Mouse (Mus musculus) myocyte (in vitro differentiated cells): ENCODE results near the gene Arnt2. TPM values are rescaled to one million over a fixed set of nuclear protein-coding genes. Genes with fewer than 3 reads are reported as not detected.

Experiments
- H3K27me3 ChIP-seq: one replicate; pipeline ENCODE4 v1.6.1; 2011; ENCODE audit not compliant: control insufficient read depth, insufficient read depth, insufficient read length
- H3K36me3 ChIP-seq: one replicate; pipeline ENCODE4 v1.6.1; 2011; ENCODE audit not compliant: control insufficient read depth, insufficient read depth
- H3K4me2 ChIP-seq: one replicate; pipeline ENCODE4 v1.6.1; 2011; ENCODE audit warnings: low read depth, control low read depth
- H3K4me3 ChIP-seq: one replicate; pipeline ENCODE4 v1.5.1; 2011; ENCODE audit warnings: mild to moderate bottlenecking, control low read depth, moderate library complexity
- H3K79me2 ChIP-seq: one replicate; pipeline ENCODE4 v1.6.1; 2011; ENCODE audit not compliant: control insufficient read depth, insufficient read depth
- H3ac ChIP-seq: one replicate; pipeline ENCODE4 v1.6.1; 2011; ENCODE audit not compliant: control insufficient read depth, insufficient read length
- CEBPB ChIP-seq: IDR thresholded peaks from 2 replicates; pipeline ENCODE4 v1.6.1; 2011; ENCODE audit warnings: mild to moderate bottlenecking, moderate library complexity; ENCODE audit not compliant: poor library complexity, insufficient read depth, severe bottlenecking
- E2F4 ChIP-seq: IDR thresholded peaks from one replicate; pipeline ENCODE4 v1.6.1; 2011; ENCODE audit warnings: mild to moderate bottlenecking, control low read depth, moderate library complexity; ENCODE audit not compliant: insufficient read depth
- MAX ChIP-seq: IDR thresholded peaks from one replicate; pipeline ENCODE4 v1.6.1; 2011; ENCODE audit warnings: low read depth, mild to moderate bottlenecking, control low read depth
- MYOD1 ChIP-seq, 3 experiments: IDR thresholded peaks; one replicate each; pipeline ENCODE4 v1.6.1; 2011; ENCODE audit warnings: control low read depth in 2 of 3, low read depth in 2 of 3, mild to moderate bottlenecking in 2 of 3, moderate library complexity in 1 of 3; ENCODE audit not compliant: insufficient read length in 2 of 3, control insufficient read depth in 1 of 3
- MYOG ChIP-seq, 3 experiments: IDR thresholded peaks; one replicate each; pipeline ENCODE4 v1.6.1; 2011; ENCODE audit warnings: control low read depth in 2 of 3, low read depth in 2 of 3, mild to moderate bottlenecking in 2 of 3; ENCODE audit not compliant: insufficient read length in 2 of 3, control insufficient read depth in 1 of 3, insufficient read depth in 1 of 3
- POLR2A ChIP-seq: IDR thresholded peaks from one replicate; pipeline ENCODE4 v1.6.1; 2011; ENCODE audit warnings: low read depth, mild to moderate bottlenecking, control low read depth, moderate library complexity; ENCODE audit not compliant: insufficient read length
- POLR2AphosphoS2 ChIP-seq: IDR thresholded peaks from one replicate; pipeline ENCODE4 v1.6.1; 2011; ENCODE audit warnings: low read depth, control low read depth; ENCODE audit not compliant: insufficient read length
- REST ChIP-seq: IDR thresholded peaks from one replicate; pipeline ENCODE4 v1.6.1; 2011; ENCODE audit warnings: mild to moderate bottlenecking, control low read depth, moderate library complexity; ENCODE audit not compliant: insufficient read depth, insufficient read length
- SRF ChIP-seq: IDR thresholded peaks from one replicate; pipeline ENCODE4 v1.6.1; 2011; ENCODE audit warnings: low read depth; ENCODE audit not compliant: control insufficient read depth, insufficient read length
- TCF12 ChIP-seq: IDR thresholded peaks from one replicate; pipeline ENCODE4 v1.6.1; 2011; ENCODE audit warnings: mild to moderate bottlenecking, control low read depth; ENCODE audit not compliant: poor library complexity, insufficient read depth, severe bottlenecking
- TCF3 ChIP-seq: IDR thresholded peaks from one replicate; pipeline ENCODE4 v1.6.1; 2011; ENCODE audit warnings: low read depth, control low read depth; ENCODE audit not compliant: insufficient read length
- USF1 ChIP-seq: IDR thresholded peaks from one replicate; pipeline ENCODE4 v1.6.1; 2011; ENCODE audit warnings: low read depth, mild to moderate bottlenecking, control low read depth, moderate library complexity
- polyA plus RNA-seq: library from polyadenylated mRNA; unstranded; fragments of >200 nt; fragmentation: generic; extraction: Trizol; gene quantifications from one replicate; pipeline ENCODE4 v1.2.1, GENCODE M21; 2012; ENCODE audit warnings: missing spikeins

Gene Arnt2
- polyA plus RNA-seq, 1 experiment = 1.00 TPM

- Histone ChIP-seq H3K79me2 (no peaks in the 10 kb centered on the region), H3K36me3 (no peaks in the 10 kb centered on the region), H3ac (no peak overlapping the region), H3K27me3 (no peaks in the 10 kb centered on the region), H3K4me2 (no peak overlapping the region), H3K4me3 (no peak overlapping the region)
- TF ChIP-seq SRF = no peak
- TF ChIP-seq TCF12 = no peak
- TF ChIP-seq MAX = no peak
- no peak for TF ChIP-seq MYOG (IDR thresholded peaks at IDR 0.05; ENCODE audit: control insufficient read depth in 1 of 3, insufficient read depth in 1 of 3, insufficient read length in 2 of 3, low read depth in 2 of 3)
- no peak for TF ChIP-seq TCF3
- TF ChIP-seq CEBPB = no peak
- no peak for TF ChIP-seq POLR2AphosphoS2
- no peak for TF ChIP-seq REST
Observed at GRCm38 (mm10) chr7:84293054-84293453, 116.9 kb downstream of the Arnt2 start.

DNA sequence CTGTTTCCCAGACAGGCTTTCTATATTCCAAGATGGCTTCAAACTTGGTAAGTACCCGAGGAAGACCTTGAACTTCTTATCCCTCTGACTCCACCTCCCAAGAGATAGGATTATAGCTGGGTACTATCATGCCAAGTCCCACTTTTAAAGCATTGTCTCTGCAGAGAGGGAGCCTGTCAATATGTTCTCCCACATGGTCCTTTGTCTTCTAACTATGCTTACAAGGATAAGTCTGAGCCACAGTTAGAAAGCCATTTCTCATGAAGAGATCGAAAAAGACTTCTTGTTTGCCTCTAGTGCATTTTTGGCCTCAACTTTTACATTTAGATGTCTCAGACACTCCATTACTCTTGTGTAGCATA, 122.8 kb downstream of the Arnt2 start:
- TF ChIP-seq POLR2A = no peak
- no peak for TF ChIP-seq MYOD1 (IDR thresholded peaks at IDR 0.05; ENCODE audit: control insufficient read depth in 1 of 3, insufficient read length in 2 of 3, low read depth in 2 of 3)
- no peak for TF ChIP-seq TCF3
- H3ac ChIP-seq = no peak overlapping the region
- no peak overlapping the region for H3K4me3 ChIP-seq
- H3K79me2 ChIP-seq = no peaks in the 10 kb centered on the region
- H3K27me3 ChIP-seq = no peaks in the 10 kb centered on the region
- H3K36me3 ChIP-seq = no peaks in the 10 kb centered on the region
- H3K4me2 ChIP-seq = no peak overlapping the region

- Histone ChIP-seq H3ac (no peak overlapping the region), H3K4me2 (no peak overlapping the region), H3K36me3 (no peaks in the 10 kb centered on the region), H3K79me2 (no peaks in the 10 kb centered on the region), H3K4me3 (no peak overlapping the region), H3K27me3 (no peaks in the 10 kb centered on the region)
- TF ChIP-seq TCF3 (no peak), MAX (no peak), CEBPB (no peak), POLR2A (no peak), E2F4 (no peak), USF1 (no peak), MYOD1 (IDR thresholded peaks at IDR 0.05; ENCODE audit: control insufficient read depth in 1 of 3, insufficient read length in 2 of 3, low read depth in 2 of 3) (no peak)
Observed at GRCm38 (mm10) chr7:84286526-84287225, 123.3 kb downstream of the Arnt2 start.

DNA sequence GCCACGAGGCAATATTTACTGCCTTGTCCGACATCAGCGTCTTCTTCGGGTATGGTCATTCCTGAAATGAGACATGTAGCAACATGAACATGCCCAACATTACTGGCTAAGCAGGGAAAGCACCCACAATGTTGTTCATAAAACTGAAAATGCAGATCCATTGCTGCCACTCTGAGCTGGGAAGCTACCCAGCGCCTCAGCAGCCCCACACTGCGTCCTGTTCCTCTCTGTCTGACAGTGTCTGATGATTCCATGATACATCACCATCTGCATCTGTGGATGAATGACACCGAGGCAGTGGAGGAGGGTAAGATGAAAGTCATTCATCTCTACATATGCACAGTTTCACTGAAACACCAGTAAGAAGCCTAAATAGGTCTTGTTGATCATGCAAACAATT, 124.2 kb downstream of the Arnt2 start:
- Histone ChIP-seq H3K4me3 (no peak overlapping the region), H3K36me3 (no peaks in the 10 kb centered on the region), H3K79me2 (no peaks in the 10 kb centered on the region), H3K4me2 (no peak overlapping the region), H3K27me3 (no peaks in the 10 kb centered on the region), H3ac (no peak overlapping the region)
- TF ChIP-seq MAX = no peak
- no peak for TF ChIP-seq USF1
- TF ChIP-seq TCF12 = no peak
- TF ChIP-seq POLR2A = no peak
- no peak for TF ChIP-seq TCF3
- no peak for TF ChIP-seq MYOD1 (IDR thresholded peaks at IDR 0.05; ENCODE audit: control insufficient read depth in 1 of 3, insufficient read length in 2 of 3, low read depth in 2 of 3)
- no peak for TF ChIP-seq E2F4
- no peak for TF ChIP-seq MYOG (IDR thresholded peaks at IDR 0.05; ENCODE audit: control insufficient read depth in 1 of 3, insufficient read depth in 1 of 3, insufficient read length in 2 of 3, low read depth in 2 of 3)
- TF ChIP-seq POLR2AphosphoS2 = no peak
- no peak for TF ChIP-seq CEBPB
- TF ChIP-seq SRF = no peak
- no peak for TF ChIP-seq REST

DNA sequence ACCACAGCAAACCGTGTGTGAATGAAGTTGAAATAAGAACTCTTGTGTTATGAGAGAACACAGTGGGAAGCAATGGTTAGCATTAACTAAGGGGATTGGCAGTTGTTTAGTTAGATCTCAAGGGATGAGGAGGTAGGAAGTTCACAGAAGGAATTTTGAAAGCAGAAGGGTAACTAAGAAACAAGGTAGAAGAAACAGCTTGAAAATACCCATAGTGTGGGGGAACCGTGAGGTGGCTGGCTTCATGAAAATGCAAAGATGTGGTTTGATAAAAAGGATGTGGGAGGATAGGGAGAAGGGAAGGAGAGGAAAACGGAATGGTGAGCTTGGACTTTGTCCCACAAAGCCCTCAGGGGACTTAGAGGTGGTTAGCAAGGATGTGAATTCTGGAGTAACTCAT, 125.0 kb downstream of the Arnt2 start:
- Histone ChIP-seq H3K27me3 (no peaks in the 10 kb centered on the region), H3K4me3 (no peak overlapping the region), H3K36me3 (no peaks in the 10 kb centered on the region), H3K4me2 (no peak overlapping the region), H3ac (no peak overlapping the region), H3K79me2 (no peaks in the 10 kb centered on the region)
- no peak for TF ChIP-seq E2F4
- no peak for TF ChIP-seq CEBPB
- TF ChIP-seq MAX = no peak
- TF ChIP-seq TCF3 = no peak
- no peak for TF ChIP-seq POLR2AphosphoS2
- TF ChIP-seq SRF = no peak
- no peak for TF ChIP-seq USF1
- no peak for TF ChIP-seq TCF12
- TF ChIP-seq MYOG (IDR thresholded peaks at IDR 0.05; ENCODE audit: control insufficient read depth in 1 of 3, insufficient read depth in 1 of 3, insufficient read length in 2 of 3, low read depth in 2 of 3) = no peak
- TF ChIP-seq REST = no peak
- no peak for TF ChIP-seq MYOD1 (IDR thresholded peaks at IDR 0.05; ENCODE audit: control insufficient read depth in 1 of 3, insufficient read length in 2 of 3, low read depth in 2 of 3)
- TF ChIP-seq POLR2A = no peak
